Mouse (Mus musculus): Measurements from ENCODE around the gene Trpm3.
A peak's percentile ranks its signal among the peaks of the same experiment; 100 is the strongest.

The Trpm3 gene

GRCm38 (mm10) chr19:22473030-22473712 lies 334.3 kb downstream of the Trpm3 start:
- DNase-seq (ENCODE audit: low read depth, low spot score), result no peak

GRCm38 (mm10) chr19:22478295-22478989 lies 339.6 kb downstream of the Trpm3 start:
- DNase-seq (ENCODE audit: low read depth, low spot score), result no peak

GRCm38 (mm10) chr19:22503469-22503868 lies 364.6 kb downstream of the Trpm3 start:
- DNase-seq (ENCODE audit: low read depth, low spot score), result no peak

- peak; percentile 17 for DNase-seq (ENCODE audit: low read depth, low spot score)
Observed at GRCm38 (mm10) chr19:22518508-22518907, 379.7 kb downstream of the Trpm3 start.

- no peak for DNase-seq (ENCODE audit: low read depth, low spot score)
Observed at GRCm38 (mm10) chr19:22527944-22528343, 389.1 kb downstream of the Trpm3 start.

- DNase-seq (ENCODE audit: low read depth, low spot score), result no peak
Observed at GRCm38 (mm10) chr19:22542990-22543709, 404.3 kb downstream of the Trpm3 start.

GRCm38 (mm10) chr19:22552179-22552578 lies 413.3 kb downstream of the Trpm3 start:
- peak; percentile 46 for DNase-seq (ENCODE audit: low read depth, low spot score)

GRCm38 (mm10) chr19:22554421-22554941 lies 415.6 kb downstream of the Trpm3 start:
- peak; percentile 12 for DNase-seq (ENCODE audit: low read depth, low spot score)

- no peak for DNase-seq (ENCODE audit: low read depth, low spot score)
Observed at GRCm38 (mm10) chr19:22572396-22572795, 433.6 kb downstream of the Trpm3 start.

GRCm38 (mm10) chr19:22572849-22573248 lies 434.0 kb downstream of the Trpm3 start:
- DNase-seq (ENCODE audit: low read depth, low spot score), result no peak

GRCm38 (mm10) chr19:22582120-22582745 lies 443.4 kb downstream of the Trpm3 start:
- DNase-seq (ENCODE audit: low read depth, low spot score), result no peak

- DNase-seq (ENCODE audit: low read depth, low spot score), result no peak
Observed at GRCm38 (mm10) chr19:22594492-22594891, 455.6 kb downstream of the Trpm3 start.

- DNase-seq (ENCODE audit: low read depth, low spot score), result peak; percentile 25
Observed at GRCm38 (mm10) chr19:22595246-22595645, 456.4 kb downstream of the Trpm3 start.

- no peak for DNase-seq (ENCODE audit: low read depth, low spot score)
Observed at GRCm38 (mm10) chr19:22596715-22597114, 457.9 kb downstream of the Trpm3 start.

- no peak for DNase-seq (ENCODE audit: low read depth, low spot score)
Observed at GRCm38 (mm10) chr19:22604322-22604721, 465.5 kb downstream of the Trpm3 start.

GRCm38 (mm10) chr19:22607985-22608684 lies 469.3 kb downstream of the Trpm3 start:
- no peak for DNase-seq (ENCODE audit: low read depth, low spot score)

GRCm38 (mm10) chr19:22611621-22612020 lies 472.8 kb downstream of the Trpm3 start:
- no peak for DNase-seq (ENCODE audit: low read depth, low spot score)

- no peak for DNase-seq (ENCODE audit: low read depth, low spot score)
Observed at GRCm38 (mm10) chr19:22615367-22615766, 476.5 kb downstream of the Trpm3 start.

GRCm38 (mm10) chr19:22624801-22625513 lies 486.1 kb downstream of the Trpm3 start:
- no peak for DNase-seq (ENCODE audit: low read depth, low spot score)

GRCm38 (mm10) chr19:22628878-22629277 lies 490.0 kb downstream of the Trpm3 start:
- no peak for DNase-seq (ENCODE audit: low read depth, low spot score)
